Mouse (Mus musculus): ENCODE data around the gene Gpatch1.
"Not testable (repeated sequence)": the region's sequence is repeated elsewhere in the genome, so short reads cannot be mapped to it uniquely, and the experiment has no call there.

The Gpatch1 gene

GRCm38 (mm10) chr7:35322732-35323420 is 4.6 kb upstream of the Gpatch1 start:
- no peak for DNase-seq (ENCODE audit: low read depth, low spot score)

GRCm38 (mm10) chr7:35322161-35322560 is 3.9 kb upstream of the Gpatch1 start:
- no peak for DNase-seq (ENCODE audit: low read depth, low spot score)

DNA sequence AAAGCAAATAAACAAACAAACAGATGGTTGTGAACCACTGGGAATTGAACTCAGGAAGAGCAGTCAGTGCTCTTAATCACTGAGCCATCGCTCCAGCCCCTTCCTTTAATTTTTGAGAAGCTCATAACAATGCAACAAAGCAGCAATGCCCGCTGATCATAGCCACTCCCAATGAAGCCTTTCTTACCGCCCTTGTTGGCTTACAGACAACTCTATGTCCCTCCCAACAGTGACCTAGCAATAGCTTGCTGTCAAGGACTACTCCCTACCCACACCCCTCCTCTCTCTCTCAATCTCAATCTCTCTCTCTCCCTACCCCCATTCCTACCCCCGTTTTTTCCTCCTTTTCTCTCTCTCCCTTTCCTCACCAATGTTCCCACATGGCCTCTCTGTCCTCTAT is 1.5 kb upstream of the Gpatch1 start:
- DNase-seq (ENCODE audit: low read depth, low spot score): no peak

- not testable (repeated sequence) for DNase-seq (ENCODE audit: low read depth, low spot score)
Measured at GRCm38 (mm10) chr7:35319221-35319620, 981 bp upstream of the Gpatch1 start.

DNA sequence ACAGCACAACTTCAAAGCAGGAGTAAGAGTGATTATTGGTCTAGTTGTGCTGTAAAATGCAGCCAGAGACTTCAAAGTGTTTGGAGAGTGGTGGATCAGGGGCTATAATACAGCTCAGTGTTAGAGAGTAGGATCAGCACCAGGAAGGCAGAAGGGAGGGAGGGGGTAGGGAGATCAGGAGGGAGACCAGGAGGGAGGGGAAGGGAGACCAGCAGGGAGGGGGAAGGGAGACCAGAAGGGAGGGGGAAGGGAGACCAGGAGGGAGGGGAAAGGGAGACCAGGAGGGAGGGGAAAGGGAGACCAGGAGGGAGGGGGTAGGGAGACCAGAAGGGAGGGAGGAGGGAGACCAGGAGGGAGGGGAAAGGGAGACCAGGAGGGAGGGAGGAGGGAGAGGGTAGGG is 4.1 kb downstream of the Gpatch1 start:
- DNase-seq (ENCODE audit: low read depth, low spot score): no peak

DNA sequence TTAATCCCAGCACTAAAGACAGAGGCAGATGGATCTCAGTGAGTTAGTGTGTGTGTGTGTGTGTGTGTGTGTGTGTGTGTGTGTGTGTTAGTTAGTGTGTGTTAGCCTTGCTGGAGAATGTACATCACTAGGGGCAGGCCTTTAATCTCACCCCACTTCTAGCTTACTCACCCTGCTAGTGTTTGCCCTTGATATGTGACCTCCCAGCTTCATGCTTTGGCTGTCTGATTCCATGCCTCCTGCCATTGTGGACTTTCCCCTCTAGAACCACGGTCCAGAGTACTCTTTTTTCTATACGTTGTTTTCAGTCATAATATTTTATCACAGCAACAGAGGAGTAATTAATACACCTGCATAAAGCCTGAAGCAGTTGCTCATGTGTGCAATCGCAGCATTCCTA is 7.0 kb downstream of the Gpatch1 start:
- no peak for DNase-seq (ENCODE audit: low read depth, low spot score)

- DNase-seq (ENCODE audit: low read depth, low spot score): no peak
Measured at GRCm38 (mm10) chr7:35300792-35301191, 17.4 kb downstream of the Gpatch1 start.

DNA sequence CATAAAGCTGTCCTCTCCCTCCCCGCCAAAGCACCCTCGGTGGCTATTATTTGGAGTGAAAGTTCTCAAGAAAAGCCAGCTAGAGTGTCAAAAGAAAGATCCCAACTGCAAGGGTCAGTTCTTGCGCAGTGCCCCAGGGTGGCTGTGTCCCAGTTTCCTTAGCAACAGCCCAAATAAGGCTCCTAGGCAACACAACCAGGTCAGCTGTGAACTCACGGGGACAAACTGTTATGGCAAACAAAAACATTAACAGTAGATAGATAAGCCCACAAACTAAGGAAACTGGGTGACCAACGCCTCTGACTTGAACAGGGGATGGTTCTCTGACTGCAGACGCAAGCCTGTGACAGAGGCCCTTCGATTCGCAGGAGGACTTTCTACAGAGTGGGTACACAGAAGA is 18.6 kb downstream of the Gpatch1 start:
- DNase-seq (ENCODE audit: low read depth, low spot score): no peak

GRCm38 (mm10) chr7:35297886-35298285 is 20.4 kb downstream of the Gpatch1 start:
- DNase-seq (ENCODE audit: low read depth, low spot score): no peak

DNA sequence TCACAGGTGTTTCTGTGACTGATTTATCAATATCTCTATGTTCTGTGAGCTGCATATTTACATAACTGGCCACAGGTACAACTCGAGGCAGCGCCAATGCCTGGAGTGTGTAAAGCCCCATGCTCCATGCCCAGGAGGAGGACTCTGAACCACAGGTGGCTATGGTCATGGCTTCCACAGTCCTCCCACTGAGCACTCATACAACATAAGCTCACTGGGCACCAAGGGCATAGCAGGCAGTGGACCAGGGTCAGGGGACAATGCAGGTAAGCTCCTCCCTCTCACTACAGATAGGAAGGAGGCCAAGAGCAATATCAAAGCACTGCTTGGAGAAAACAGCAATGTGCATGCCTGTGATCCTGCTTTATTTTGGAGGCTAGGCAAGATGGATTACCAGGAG is 22.6 kb downstream of the Gpatch1 start:
- DNase-seq (ENCODE audit: low read depth, low spot score): no peak

GRCm38 (mm10) chr7:35293464-35293863 is 24.8 kb downstream of the Gpatch1 start:
- DNase-seq (ENCODE audit: low read depth, low spot score): no peak

DNA sequence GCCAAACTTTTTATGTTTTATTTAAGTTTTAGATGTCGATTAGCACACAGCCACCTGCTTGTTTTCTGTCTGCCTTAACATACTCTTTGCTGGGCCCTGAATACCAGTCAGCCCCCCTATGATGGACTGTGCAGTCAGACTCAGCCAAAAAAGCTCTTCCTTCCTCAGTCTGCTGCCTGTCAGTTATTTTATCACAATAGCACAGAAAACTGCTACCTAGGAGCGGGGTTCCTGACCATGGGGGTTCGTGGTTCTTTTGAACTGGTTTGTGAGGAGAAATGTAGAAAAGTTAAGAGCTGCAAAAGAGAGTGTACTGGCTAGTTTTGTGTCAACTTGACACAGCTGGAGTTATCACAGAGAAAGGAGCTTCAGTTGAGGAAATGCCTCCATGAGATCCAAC is 39.3 kb downstream of the Gpatch1 start:
- no peak for DNase-seq (ENCODE audit: low read depth, low spot score)

- no peak for DNase-seq (ENCODE audit: low read depth, low spot score)
Measured at GRCm38 (mm10) chr7:35277433-35277832, 40.8 kb downstream of the Gpatch1 start.

DNA sequence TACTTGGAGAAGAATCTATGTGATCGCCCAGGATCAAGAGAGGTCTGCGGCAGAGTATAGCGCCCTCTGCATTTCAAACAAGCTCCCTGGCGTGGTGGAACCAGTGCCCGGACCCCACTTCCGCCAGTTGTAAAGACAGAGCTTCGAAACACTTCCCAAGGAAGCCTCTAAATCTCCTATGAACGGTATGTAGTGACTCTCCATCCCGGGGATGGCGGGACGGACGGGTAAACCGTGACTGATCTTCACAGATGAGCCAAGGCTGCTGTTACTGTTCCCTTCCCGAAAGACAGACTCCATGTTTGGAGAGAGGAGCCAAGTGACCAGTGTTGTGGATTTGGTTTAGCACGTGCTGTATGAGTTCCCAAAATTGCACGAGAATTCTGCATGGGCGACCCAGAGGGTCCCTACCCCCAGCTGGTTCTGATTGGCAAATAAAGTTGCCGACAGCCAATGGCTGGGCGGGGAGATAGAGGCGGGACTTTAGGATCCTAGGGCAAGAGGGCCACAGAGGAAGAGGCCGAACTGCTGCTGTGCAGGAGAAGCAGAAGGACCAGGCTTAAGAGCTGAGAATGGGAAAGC is 48.7 kb downstream of the Gpatch1 start:
- no peak for DNase-seq (ENCODE audit: low read depth, low spot score)

GRCm38 (mm10) chr7:35267841-35268240 is 50.4 kb downstream of the Gpatch1 start:
- no peak for DNase-seq (ENCODE audit: low read depth, low spot score)

DNA sequence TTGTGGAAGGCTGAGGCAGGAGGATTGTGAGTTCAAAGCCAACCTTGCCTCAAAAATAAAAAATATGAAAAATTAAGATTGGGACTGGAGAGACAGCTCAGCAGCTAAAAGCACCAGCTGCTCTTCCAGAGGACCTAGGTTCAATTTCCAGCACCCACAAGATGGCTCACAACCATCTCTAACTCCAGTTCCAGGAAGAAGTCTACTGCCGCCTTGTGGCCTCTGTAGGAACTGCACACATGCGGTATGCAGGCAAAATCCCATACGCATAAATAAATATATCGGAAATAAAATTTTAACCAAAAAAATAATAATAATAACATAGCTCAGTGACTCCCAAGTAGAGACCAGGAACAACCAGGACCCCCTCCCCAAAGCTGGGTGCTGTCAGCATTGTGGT is 51.6 kb downstream of the Gpatch1 start:
- DNase-seq (ENCODE audit: low read depth, low spot score): no peak

DNA sequence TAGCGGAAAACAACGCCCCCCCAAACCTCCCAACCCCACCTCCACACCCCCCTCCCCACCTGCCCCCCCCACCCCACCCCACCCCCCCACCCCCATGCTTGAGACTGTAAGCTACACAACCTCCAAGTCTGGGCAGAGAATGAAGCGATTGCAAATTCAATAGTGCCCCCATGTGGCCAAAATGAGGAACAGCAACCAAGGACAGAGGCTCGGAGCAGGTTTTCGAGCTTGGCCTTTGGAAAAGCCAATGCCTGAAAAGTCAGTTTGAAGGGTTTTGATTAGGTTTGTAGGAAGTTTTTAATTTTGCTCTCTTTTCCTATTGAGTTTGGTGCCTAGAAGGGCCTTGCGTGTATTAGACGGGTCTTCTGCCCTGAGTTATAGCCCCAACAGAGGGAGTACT is 53.5 kb downstream of the Gpatch1 start:
- DNase-seq (ENCODE audit: low read depth, low spot score): no peak

DNA sequence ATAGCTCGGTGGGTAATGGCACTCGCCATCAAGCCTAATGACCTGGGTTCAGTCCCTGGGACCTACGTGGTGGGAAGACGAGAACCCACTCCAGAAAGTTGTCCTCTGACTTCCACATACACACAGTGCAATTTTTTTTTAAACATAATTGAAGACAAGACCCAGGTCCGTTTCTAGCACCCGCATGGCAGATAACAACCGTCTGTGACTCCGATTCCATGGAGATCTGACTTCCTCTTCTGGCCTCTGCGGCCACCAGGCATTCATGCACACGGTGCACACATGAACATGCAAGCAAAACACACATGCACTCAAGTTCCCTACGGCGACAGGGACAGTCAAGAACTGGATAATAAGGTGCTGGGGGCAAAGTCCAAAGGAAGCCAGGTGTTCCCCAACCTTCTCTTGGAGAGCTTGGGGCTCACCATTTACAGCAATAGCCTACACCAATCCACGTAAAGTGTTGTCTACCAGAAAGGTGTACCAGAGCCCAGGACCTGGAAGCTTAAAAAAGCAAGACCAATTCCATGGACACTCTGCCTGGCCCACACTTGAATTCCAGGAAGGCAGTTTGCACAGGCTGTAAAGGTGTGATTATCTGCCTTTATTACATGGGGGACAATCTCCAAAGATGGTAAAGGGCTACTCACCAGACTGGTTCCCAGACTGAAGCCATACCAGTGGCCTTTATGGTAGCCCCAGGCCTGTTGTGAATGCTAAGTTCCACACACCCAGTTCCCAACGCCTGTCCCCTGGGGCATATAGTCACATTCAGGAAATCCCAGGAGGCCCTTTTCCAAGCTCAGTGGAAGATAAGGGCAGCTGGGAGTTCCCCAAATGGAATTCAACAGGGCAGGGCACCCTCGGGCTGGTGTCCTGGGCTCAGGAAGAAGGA is 54.4 kb downstream of the Gpatch1 start:
- no peak for DNase-seq (ENCODE audit: low read depth, low spot score)

GRCm38 (mm10) chr7:35259384-35259783 is 58.9 kb downstream of the Gpatch1 start:
- no peak for DNase-seq (ENCODE audit: low read depth, low spot score)

GRCm38 (mm10) chr7:35258294-35258693 is 59.9 kb downstream of the Gpatch1 start:
- DNase-seq (ENCODE audit: low read depth, low spot score): no peak

DNA sequence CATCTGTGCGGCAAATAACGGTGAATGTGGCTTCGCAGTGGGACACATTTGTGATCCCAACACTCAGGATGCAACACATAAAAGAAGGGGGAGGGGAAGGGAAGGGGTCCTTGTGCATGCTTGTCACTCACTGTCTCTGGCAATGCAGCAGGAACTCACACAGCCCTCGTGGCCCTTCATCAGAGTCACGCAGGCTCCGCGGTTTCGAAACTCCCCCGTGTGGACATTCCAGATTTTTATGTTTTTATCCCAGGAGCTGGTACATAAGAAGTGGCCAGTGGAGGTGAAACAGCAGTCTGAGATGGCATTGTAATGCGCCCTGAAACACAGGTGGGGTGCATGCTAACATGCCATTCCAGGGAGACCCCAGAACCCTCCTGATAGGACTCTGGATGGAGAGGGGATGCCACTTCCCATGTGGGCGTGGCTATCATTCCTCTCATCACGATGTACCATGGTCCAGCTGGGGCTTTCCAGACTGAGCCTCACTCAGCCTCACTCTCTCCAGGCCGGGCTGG is 66.1 kb downstream of the Gpatch1 start:
- DNase-seq (ENCODE audit: low read depth, low spot score): no peak

DNA sequence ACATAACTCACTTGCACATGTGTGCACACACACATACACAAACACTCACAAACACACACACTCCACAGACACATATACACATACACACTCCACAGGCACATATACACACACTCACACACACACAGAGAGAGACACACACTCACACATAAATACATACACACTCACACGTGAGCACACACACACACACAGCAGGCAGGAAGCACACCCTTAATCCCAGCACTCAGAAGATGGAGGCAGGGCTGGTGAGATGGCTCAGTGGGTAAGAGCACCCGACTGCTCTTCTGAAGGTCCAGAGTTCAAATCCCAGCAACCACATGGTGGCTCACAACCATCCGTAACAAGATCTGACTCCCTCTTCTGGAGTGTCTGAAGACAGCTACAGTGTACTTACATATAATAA is 80.3 kb downstream of the Gpatch1 start:
- DNase-seq (ENCODE audit: low read depth, low spot score): not testable (repeated sequence)

Measured in telencephalon, adult 2 months (tissue).